Mouse (Mus musculus) cerebellum, adult 11-12 months (tissue): ENCODE results near the gene Setd4.
A peak's percentile ranks its signal among the peaks of the same experiment; 100 is the strongest.
"Not testable (repeated sequence)": the region's sequence is repeated elsewhere in the genome, so short reads cannot be mapped to it uniquely, and the experiment has no call there.

ENCODE experiments used
- DNase-seq: peaks from one replicate; pipeline ENCODE4 v3.0.0; 2022

Setd4 gene

DNA sequence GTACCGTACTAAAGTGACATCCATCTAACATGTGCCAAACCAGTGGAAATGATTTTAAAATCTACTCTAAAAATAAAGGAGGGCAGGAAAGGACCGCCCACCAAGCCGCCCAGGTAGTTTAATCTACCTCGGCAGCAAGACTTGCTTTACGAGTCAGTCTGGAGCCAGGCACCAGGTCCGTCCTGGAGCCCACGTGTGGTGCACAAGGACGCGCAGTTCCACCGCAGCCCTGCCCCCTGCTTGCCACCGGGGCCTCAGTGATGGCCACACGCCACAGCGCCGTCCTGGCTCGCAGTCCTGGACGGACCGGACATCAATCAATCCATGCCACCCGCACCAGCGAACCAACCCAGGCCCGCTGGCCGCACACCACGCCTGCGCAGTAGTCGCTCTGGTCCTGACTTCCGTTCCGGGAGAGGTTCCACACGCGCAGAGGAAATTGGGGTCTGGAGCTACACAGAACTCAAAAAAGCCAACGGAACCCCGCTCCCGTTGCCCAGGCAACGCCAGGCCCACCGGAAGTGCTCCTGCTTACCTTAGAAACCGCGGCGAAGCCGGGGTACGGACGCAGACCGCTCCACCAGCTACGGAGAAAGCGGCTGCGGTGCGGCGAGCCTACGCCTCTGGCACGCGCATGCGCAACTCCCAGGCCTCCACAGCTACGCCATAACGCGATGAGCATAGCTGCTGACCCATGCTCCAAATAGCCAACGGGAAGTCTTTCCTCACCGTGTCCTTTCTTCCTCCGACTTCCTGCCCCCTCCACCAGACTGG is at the start of gene Setd4:
Gene Setd4 (minus strand): TSS at position 625 of the 774 bp plus-strand sequence.
- peak; percentile 96 for DNase-seq

DNA sequence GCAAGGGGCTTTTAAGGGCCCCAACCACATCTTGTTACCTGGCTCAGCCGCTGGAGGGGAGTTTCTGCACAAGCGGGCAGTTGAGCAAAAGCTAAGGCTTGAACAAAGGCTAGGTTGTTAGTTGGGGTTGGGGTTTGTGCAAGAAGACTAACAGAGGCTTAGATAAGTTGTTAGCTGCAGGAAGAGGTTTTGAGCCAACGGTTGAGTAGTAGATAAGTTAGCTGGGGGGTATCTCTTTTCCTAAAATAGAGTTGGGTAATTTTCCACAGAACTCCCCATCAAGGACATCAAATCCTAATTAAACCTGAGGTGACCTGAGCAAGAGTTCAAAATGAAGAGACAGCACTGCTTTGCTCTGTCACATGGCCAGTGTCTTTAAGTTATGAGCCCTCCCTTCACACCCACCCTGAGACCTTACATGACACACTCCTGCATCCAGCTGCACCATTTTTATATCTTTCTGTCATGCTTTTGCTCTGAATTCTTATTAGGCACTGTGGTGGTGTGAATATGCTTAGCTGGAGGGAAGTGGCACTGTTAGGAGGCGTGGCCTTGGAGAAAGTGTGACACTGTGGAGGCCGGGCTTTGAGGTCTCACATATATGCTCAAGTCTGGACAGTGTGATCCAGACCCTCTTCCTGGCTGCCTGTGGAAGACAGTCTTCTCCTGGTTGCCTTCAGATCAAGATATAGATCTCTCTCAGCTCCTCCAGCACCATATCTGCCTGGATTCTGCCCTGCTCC is 44.7 kb upstream of the Setd4 start:
- no peak for DNase-seq

DNA sequence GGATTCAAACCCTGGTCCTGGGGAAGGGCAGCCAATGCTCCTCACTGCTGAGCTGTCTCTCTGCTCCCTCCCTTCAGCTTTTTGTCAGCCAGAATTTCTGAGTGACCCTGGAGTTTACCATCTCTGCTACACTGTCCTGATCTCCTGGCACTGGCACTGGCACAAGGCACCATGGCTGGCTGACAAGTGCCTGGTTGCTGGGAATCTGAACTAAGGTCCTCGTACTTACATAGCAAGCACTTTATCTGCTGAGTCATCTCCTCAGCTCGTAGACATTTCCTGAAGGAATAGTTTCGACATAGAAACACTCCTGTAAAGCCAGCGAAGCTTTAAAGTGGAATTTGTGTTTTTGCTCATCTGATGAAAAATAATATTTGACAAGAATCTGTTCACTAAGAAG is 40.1 kb upstream of the Setd4 start:
- DNase-seq: no peak

DNA sequence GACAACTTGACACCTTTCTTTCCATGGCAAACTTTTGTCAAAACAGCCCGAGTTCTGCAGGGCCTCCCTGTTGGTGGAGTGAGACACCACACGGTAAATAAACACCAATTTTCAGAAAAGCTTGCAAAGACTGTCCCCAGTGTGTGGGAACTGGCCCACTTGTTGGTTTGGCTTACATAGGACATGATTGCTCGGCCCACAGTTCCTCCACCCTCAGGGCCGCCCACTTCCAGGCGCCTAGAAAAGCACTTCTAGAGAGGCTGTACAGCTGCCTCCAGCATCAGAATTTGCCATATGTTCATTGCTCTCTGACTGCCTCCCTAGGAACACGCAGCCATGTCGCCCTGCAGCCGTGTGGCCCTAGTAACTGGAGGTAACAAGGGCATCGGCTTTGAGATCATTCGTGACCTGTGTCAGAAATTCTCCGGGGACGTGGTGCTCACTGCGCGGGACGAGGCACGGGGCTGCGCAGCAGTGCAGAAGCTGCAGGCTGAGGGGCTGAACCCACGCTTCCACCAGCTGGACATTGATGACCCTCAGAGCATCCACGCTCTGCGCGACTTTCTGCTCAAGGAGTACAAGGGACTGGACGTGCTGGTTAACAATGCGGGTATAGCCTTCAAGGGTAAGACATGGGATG is 24.0 kb upstream of the Setd4 start, which contains the start of gene Gm5678:
Gene Gm5678 (plus strand): TSS at position 337 of the 640 bp plus-strand sequence.
- no peak for DNase-seq

DNA sequence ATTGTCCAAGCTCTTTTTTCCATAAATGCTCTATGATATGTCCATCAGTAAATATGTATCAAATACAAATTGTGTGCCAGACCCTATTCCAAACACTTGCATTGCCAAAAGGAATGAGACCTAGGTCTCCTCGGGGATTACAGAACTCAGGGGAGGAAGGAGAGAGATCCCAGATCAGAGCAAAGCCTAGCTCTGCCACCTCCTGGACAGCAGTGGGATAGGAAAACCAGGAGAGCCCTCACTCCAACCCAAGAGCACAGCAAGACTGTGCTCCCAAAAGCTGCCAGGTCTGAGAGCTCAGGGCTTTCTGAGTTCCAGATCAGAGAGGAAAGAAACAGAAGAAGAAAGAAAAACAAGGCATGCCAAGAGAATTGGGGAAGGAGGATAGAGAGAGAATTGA is 22.9 kb upstream of the Setd4 start:
- DNase-seq: no peak

DNA sequence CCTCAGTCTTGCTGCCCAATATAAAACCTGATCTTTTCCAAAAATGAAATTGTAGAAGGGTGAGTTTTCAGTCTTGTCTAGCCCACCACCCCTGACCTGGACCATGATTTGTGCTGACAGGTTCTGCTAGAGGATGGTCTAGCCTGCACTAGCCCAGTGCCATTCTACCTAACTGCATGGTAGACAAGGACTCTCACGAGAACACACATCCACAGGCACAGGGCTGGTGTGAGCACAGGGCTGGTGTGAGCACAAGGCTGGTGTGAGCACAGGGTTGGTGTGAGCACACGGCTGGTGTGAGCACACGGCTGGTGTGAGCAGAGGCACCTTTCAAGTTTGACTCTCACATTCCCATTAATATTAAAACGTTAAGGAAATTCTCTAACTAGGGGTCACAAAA is 20.8 kb upstream of the Setd4 start:
- DNase-seq: no peak

DNA sequence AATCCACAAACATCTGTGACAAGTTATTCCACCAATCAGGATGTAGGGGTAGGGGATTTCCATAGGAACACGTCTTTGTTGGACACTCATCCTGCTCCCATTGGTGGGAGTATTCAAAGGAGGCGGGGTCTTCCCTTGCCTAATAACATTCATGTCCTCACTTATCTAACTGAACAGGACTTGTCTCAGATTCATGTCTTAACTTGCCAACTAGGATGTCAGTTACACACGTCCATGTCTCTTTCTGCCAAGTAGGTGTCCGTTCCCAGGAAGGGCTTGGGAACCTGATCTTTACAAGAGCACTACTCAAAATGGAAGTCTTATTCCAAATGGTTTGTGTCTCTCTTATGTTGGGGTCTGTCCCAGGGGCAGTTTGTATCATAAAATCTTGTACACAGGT is 19.9 kb upstream of the Setd4 start:
- not testable (repeated sequence) for DNase-seq

DNA sequence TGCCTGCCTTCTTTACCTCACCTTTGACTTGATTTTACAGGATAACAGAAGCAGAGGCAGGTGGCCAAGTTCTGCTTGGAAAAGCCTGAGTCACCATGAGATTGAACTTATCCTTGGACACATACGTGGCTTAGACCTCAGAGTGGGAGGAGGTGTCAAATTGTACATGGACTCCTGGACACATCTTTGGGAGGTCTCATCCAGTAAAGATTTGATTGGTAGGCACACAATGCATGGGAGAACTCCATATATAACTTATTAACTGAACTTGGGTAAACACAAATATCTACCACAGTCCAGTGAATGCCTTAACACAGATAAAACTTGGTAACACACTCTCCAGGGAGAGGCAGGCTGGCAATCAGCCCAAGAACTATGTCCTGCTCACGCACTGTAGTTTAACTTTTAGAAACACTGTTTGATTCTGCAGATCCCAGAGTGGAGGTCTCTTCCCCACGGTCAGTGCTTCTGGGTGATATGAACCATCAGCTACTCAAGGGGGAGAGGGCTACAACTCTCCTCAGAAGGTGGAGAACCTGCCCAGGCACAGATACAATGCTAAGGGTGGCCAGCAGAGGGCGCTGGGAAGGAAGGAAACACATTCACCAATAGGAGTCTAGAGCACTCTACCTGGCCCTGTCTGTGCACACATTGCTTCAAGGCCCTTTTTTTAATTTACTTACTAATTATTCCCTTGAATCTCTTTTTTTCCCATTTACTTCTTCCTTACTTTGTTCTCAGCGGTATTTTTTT is 11.4 kb upstream of the Setd4 start:
- peak; percentile 35 for DNase-seq

DNA sequence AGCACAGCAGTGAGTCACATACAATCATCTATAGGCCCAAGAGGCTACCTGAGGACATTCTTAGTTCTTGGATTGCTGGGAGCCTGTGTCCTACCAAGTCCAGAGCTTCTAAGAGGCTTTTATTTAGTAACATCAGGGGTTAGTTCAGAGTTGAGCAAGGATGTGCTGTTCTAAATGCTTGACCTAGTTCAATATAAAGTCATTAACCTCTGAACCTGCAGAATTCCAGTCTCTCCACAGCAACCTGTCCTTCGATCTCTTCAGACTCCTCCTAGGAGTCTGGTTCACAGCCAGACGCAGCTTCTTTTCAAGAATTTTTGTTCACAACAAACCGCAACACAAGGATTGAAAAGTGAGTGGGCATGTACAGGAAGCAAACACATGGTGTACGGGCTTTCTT is 7.1 kb upstream of the Setd4 start:
- DNase-seq: no peak

DNA sequence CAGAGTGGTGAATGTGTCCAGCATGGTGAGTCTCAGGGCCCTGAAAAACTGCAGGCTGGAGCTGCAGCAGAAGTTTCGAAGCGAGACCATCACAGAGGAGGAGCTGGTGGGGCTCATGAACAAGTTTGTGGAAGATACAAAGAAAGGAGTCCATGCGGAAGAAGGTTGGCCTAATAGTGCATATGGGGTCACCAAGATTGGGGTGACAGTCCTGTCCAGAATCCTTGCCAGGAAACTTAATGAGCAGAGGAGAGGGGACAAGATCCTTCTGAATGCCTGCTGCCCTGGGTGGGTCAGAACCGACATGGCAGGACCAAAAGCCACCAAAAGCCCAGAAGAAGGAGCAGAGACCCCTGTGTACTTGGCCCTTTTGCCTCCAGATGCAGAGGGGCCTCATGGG is 5.9 kb upstream of the Setd4 start:
- no peak for DNase-seq

DNA sequence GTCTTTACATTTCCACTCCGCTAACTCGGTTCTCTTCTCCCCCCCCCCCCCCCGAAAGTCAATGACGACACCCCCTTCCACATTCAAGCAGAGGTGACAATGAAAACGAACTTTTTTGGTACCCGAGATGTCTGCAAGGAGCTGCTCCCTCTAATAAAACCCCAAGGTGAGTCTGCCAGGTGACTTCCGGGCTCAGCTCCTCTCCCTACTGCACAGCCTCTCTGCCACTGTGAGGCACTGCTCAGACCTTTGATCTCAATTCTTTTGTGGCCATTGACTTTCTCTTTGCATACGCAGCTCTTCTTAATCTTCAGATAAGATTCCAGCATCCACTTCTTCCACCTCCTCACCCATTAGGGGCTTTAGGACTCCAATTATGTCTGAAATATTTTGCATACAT is 4.9 kb upstream of the Setd4 start:
- no peak for DNase-seq

DNA sequence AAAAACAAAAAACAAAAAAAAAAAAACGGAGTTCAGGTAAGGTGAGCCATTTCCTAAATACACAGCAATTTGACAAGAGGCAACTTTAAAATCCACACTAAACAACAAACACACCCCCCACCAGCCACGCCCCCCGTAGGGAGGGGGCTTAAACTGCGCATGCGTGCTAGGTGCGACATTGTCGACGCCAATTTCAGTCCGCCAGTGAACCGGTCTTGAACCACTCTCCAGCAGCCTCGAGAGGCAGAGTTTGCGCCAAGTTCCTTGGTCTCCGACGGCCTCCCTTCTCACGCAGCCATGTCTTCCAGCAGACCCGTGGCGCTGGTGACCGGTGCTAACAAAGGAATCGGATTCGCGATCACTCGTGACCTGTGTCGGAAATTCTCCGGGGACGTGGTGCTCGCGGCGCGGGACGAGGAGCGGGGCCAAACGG is 3.8 kb upstream of the Setd4 start:
- DNase-seq: peak; percentile 81

DNA sequence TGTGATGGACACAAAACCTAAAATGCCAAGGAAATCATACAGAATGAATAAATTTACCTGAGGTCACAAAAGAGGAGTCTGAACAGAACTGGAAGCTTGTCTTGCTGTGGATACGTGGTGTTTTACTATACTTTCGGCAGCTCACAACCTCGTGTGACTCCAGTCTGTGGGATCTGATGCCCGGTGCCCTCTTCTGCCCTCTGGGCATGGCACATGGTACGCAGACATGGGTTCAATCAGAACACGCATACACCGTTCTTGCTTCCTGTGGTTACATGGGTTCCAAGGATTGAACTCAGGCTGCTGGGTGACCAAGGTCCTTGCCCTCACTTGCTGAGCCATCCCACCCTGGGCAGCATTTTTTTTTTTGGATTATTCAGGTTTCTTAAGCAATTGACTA is 2.3 kb upstream of the Setd4 start:
- DNase-seq: peak; percentile 34

DNA sequence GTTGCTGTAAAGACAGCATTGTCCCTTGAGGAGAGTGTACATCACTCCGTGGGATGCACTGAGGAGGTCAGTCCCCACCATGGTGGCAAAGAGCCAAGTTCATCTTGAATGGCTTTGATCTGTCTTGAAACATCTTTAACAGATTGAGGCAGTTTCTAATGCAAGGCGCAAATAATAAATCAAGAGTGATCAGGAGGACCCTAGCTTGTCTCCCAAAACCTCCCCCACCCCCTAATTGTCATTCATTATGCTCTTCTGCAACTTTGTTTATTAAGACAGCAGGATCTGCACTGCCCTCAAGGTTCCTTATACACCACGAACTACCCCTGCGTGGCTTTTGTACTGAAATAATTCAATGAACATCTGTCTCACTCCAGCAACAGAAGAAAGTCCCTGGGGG is 1.7 kb upstream of the Setd4 start, which contains the start of gene Cbr1:
Gene Cbr1 (plus strand): TSS at position 301 of the 400 bp plus-strand sequence.
- DNase-seq: no peak

DNA sequence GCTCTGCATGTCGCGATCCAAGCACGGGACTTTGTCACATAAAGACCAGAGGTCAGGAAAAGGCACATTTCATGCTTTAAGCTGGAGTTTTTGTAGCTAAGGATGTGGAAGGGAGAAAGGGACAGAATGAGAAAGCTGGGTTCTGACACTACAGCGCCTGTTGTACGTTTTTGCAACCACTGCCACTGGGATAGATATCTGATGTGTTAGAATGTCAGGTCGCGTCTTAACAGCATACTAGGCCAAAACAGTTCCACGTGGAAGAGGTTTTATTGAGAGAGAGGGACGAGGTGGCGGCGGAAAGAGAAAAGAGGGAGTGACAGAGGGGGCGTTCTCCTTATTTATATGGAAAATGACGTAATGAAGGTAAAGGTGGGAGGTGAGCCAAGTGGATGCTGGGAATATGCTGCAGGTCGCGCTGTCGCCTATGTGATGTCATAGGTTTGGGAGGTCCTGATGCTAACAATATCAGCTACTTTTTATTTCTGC is 662 bp upstream of the Setd4 start:
- peak; percentile 54 for DNase-seq

DNA sequence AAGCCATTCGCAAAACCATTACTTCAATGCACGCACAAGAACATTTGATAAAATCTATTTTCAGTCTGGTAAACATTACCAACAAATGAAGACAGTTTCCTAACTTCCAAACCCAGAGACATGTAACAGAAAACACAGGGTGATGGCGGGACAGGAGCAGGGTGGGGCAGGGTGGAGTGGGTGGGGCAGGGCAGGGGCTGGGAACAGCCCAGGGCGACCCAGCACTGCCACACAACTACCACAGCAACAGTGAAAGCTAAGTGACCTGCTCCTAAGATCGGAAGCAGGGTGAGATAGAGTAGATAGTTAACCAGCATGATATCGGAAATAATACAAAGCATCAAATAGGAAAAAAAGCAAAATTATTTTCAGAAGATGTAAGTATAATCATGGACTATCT is 4.4 kb downstream of the Setd4 start:
- no peak for DNase-seq

DNA sequence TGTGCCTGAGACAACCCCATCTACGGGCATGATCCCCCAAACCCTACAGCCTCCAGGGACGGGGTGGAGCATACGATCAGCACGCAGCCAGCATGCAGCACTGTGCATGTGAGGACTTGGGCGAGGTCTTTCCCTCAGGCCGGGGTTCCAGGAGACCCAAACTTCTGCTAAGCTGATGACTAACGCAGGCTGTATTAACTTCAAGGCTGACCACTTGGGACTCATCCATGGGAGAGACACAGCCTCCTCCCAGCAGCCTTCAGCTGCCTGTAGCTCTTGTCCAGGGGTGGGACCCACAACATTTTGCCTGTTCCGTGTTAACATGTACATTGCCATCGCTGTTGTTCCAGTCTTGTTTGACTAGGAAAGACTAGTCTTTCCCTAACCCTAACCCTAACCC is 6.3 kb downstream of the Setd4 start:
- DNase-seq: no peak

DNA sequence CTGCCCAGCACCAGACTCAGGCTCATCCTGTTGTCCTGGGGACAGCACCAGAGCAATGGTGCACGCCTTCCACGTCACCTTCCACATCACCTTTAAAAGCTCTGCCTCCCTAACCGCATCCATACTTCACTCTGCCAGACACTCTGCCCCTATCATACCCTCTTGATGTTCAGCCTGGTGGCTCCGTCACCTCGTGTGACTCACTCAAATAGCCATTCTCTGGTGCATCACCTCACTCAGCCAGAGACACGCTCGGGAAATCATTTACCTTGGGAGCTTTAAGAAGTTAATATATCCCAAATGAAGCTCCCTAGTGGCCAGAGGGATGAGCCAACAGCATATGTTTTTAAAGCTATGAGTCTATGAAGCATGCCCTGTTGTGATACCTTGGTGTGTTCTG is 7.1 kb downstream of the Setd4 start:
- DNase-seq: peak; percentile 0

DNA sequence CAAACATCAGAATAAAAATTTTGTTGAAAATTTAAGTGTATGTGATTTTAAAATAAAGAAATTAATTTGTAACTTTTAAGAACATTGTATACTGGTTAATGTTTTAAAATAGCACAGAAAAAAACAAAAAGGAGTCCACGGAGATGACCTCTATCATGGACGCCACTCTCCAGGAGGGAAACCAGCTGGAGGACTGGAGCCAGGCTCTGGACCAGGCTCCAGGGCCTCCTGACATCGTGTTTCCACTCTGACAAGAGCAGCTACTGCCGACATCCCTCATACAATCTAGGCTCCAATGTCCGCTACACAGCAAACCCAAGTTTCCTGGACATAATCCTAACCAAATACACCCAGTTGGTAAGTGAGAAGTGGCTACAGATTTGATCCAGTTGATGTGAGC is 8.1 kb downstream of the Setd4 start:
- peak; percentile 1 for DNase-seq

DNA sequence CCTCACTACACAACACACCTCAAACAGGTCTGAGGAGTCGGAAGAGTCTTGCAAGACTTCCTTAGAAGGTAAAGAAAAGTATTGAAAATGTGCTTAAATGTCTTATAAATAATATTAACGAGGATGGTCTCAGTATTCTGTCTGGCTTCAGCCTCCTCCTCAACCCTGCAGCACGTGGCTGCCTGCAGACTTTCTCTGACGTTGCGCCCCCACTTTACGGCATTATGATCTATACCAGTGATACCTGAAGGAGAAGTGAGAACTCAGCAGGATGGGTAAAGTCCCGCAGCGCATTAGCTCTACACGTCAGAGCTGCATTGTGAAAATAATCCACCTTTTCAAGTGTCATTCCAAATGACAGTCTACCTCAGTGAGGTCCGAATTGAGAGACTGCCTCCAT is 9.4 kb downstream of the Setd4 start:
- no peak for DNase-seq

DNA sequence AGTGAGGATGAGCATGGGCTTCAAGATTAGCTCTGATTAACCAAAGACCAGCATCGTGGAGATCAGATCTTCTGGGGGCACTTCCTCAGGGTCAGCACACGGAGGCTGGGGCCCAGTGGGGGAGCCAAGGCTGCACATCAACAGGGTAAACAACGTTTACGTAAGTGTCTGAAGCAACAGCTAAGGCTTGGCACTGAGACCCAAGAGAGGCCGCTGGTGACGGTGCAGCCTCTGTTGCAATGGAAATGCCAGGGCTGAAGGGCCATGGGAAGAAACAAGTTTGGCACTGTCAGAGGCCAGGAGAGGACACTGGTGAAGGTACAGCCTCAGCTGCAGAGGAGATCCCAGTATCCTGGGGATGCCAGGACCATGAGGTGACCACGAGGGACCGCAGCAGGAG is 10.5 kb downstream of the Setd4 start:
- no peak for DNase-seq

DNA sequence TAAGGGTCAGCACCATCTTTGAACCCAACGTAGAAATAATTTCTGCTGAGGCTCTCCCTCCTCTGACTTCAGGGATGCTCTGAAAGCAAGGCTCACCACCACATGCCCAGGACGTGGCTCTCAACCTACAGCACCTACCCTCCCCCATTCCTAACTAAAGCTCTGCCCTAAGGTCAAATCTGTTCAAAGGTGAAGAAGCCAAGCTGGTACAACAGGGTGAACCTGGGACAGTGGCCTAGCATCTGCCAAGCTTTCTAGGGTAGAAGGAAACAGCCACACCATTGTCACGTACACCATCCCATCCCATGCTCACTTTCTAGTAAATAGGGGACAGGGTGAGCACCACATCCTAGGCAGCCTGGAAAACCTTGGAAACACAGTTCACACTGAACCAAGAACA is 11.2 kb downstream of the Setd4 start:
- DNase-seq: no peak
